Mouse (Mus musculus) spleen, embryonic (tissue): Measurements from ENCODE around the gene 8030411F24Rik.
"Not testable (repeated sequence)": the region's sequence is repeated elsewhere in the genome, so short reads cannot be mapped to it uniquely, and the experiment has no call there.

ENCODE experiments used
- CTCF ChIA-PET: fragments of 350-600 bp; sonication (Branson Sonifier 250); formaldehyde crosslinking; loops from one replicate; lab custom pipeline; 2022; lab: Charles Lee

The 8030411F24Rik gene

GRCm38 (mm10) chr2:148781709-148782108 is at the start of gene 8030411F24Rik:
Gene 8030411F24Rik (plus strand): TSS chr2:148782009.
- CTCF ChIA-PET: no interaction called here

- CTCF ChIA-PET: no interaction called here
Measured at GRCm38 (mm10) chr2:148732327-148733000, 49.3 kb upstream of the 8030411F24Rik start, which contains the start of gene Napb. Gene Napb (minus strand): TSS chr2:148732467.

DNA sequence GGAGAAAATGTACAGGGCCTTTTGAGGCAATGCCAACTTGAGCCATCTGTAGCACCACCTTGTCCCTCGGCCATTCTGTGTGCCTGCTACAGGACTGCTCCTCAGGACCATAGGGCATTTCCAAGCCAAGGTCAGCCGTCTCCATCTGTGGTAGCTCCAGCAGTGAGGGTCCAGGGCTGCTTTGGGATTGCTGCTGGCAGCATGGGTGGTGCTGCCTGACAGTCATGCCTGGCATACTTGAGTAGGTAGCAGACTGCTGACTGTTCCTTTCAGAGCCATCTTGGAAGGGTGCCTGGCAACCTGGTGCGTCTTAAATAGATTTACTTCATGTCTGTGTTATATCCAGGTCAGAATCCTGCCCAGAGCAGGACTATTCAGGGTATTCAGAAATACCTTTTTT is 38.8 kb upstream of the 8030411F24Rik start:
- CTCF ChIA-PET: no interaction called here

- CTCF ChIA-PET: no interaction called here
Measured at GRCm38 (mm10) chr2:148743846-148744407, 37.9 kb upstream of the 8030411F24Rik start.

DNA sequence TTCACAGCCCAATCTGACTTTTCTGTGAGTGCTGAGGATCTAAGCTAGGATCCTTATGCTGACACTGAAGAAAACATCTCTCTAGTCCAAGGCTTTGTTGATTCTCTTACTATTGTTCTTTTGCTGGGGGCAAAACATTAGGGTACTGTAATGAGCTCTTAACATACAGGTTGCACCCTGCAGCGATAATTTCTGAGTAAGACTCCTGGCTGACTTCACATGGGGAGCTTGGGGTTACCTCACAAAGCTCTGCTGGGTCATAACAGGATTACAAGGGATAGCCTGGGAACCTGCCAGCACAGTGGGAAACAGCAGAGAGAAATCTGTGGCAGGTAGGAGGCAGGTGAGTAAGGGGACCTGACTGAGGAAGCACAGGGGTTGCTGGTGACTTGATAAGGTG is 31.8 kb upstream of the 8030411F24Rik start, which contains the start of gene Cstl1:
Gene Cstl1, plus strand, starts transcription at position 301 of the 400 bp plus-strand sequence.
- CTCF ChIA-PET: no interaction called here

DNA sequence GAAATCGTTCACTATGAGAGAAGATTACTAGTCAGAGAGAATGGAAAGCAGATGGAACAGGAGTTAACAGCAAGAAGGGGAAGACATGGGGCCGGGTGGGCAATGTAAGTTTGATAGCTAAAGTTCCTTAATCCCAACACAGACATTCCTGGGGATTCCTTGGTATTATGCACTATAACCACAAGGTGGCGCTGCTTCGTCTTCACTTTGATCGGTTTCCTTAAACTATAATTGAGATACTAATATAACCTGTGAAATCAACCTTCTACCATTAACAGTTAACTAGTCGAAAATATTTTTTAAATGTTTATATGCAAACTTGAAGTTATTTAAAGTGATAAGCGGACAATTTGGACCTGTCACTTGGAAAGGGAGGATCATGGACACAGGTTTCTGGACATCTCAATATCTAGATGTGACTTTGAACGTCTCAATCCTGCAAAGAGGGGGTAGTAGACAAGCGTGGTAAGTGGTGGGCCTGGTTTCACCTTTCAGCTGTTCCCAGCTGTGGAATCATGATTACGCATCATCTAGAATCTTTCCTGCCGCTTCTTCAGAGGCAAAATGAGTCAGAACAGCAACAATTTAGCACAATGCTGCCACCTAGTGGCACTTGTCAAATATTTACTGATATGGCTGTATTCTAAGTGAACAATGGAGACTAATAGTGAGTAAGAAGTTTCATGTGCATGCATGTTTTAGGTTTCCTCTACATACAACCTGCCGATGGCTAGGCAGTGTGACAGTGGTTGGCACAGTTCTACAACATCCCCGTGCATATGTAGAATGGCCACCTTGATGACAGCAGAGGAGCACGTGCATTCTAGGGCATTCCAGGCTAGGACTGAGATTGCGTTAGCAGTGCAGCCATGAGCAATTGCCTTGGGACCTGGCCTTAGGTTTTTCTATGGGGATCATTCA is 29.7 kb upstream of the 8030411F24Rik start:
- CTCF ChIA-PET: interaction anchor here (1.1 kb wide), 1 partner anchor 99 kb away, joined by 5 read pairs; no protein-coding TSS in a partner anchor

DNA sequence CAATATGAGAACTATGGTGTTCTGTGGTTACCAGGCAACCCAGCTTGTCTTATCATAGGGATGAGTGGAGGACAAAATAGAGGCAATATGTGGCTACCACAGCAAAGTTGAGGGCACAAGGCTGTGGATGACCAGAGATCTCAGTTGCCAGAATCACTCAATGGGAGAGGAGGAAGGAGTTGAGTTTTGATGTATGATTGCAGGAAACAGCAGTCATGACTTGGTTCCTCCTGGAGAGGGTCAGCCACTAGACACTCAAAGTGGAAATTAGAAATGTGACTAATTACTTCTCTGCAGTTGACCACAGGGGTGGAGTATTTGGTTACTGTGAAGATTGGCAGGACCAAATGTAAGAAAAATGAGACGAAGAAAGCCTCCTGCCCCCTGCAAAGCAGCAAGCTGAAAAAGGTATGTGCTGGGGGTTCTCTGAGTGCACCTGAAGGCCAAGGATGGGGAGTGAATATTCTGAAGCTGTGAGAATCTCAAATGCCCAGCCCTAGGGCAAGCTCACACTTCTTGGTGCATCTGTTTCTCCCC is 27.4 kb upstream of the 8030411F24Rik start:
- CTCF ChIA-PET: no interaction called here

DNA sequence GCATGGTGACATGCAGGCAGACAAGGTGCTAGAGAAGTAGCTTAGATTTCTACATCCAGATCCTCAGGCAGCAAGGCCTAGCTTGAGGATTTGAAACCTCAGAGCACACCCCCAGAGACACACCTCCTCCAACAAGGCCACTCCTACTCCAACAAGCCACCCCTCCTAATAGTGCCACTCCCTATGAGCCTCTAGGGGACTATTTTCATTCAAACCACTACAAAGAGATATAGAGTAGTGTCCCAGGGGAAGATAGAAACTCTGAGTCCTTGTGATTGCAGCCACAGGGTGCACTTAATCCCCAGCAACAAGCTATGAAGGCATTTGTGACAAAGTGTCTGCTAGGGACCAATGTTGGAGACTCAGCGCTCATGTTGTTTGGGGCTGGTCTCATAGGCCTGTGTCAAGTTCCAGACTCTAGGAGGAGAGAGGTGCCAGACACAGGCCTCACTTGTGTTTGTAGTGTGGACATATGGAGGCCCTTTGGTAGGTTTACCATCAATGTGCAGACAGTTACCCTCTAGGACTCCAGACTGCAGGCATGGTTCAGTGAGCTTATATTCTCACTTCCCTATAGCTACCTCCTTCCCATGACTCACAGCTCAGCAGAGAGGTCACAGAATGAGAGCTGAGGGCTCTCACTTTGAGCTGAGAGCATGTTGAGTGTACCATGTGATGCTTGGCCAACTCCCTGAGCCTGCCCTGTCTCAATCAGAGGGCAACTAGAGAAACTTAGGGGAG is 18.0 kb upstream of the 8030411F24Rik start:
- CTCF ChIA-PET: no interaction called here

GRCm38 (mm10) chr2:148771397-148771796 is 10.4 kb upstream of the 8030411F24Rik start, which contains the start of gene Cst11:
Gene Cst11 (minus strand): TSS chr2:148771497.
- CTCF ChIA-PET: not testable (repeated sequence)

GRCm38 (mm10) chr2:148789142-148789541 is 7.3 kb downstream of the 8030411F24Rik start, which contains the start of gene Cst12:
Gene Cst12 (plus strand): TSS chr2:148789361.
- CTCF ChIA-PET: no interaction called here

GRCm38 (mm10) chr2:148798485-148798884 is 16.7 kb downstream of the 8030411F24Rik start, which contains the start of gene Cst8:
Gene Cst8 (plus strand): TSS chr2:148798785.
- CTCF ChIA-PET: no interaction called here

DNA sequence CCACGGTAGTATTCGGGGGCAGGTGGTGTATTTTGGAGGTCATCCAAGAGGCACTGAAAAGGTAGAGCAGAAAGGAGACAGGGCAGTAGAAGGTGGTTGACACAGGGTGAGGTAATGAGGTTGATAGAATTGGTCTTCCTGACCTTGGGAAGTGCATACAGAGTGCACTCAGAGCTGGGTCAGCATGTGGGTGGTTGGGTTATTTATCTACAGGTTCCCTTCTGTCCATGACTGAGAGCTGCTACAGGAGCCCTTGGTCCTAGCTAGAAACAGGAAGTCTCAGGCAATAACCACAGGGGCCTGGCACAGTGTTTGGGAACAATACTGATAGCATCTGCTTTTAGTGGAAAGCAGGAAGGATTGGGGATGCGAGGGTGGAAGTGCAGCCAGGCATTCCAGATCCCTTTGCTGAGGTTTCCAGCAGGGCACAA is 19.7 kb downstream of the 8030411F24Rik start:
- CTCF ChIA-PET: no interaction called here

DNA sequence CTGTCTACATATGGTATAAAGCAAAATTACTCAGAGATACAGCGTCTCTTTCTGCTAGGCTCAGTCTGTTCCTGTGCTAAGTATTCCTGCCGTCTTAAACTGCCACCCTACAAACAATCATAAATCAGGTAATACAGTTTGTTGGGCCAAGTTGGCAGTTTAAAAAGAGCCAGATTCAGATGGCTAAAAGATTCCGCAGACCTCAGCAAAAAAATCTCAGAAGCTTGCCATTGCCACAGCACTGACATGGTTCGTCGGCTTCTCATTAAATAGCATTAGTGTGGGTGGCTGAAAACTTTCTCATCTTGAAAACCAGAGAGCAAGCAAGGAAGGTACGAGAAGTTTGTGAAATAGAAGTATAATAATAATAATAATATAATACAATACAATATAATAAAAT is 24.9 kb downstream of the 8030411F24Rik start:
- CTCF ChIA-PET: no interaction called here

DNA sequence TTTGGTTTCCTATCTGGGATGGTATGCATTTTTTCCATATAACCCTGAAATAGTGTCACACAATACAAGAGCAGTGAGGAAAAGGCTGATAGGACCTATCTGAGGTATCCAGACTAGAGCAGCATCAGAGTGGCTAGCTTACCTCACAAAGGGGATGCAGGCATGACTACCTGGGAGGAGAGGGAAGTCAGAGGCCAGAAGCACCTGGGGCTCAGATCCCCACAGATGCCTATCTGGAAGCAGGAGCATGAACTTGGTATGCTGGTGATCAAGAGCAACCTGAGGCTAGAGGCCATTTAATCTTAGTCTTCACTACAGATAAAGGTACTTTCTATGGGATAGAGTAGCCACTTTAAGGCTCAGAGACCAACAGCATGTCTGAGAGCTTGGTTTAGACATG is 38.1 kb downstream of the 8030411F24Rik start, which contains the start of gene Cst13:
Gene Cst13, plus strand, starts transcription at position 173 of the 400 bp plus-strand sequence.
- CTCF ChIA-PET: no interaction called here

DNA sequence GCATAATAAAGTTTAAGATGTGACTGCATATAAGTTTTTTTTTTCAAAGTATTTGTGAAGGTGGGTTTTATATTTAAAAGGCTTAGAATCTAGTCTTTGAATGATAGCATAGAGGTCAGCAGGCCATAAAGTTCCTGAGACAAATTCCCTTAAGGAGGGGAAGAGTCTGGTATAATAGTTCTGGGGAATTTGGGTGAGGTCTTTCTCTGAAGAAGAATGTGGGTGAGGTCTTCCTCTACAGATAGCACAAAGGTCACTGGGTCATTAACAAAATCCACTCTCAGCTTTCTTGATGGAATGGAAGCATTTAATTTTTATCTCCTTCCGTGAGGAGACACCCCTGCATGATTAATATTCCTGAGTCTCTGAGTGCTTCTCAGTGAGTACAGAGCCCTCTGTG is 44.2 kb downstream of the 8030411F24Rik start:
- CTCF ChIA-PET: no interaction called here

- CTCF ChIA-PET: no interaction called here
Measured at GRCm38 (mm10) chr2:148834912-148835311, 53.1 kb downstream of the 8030411F24Rik start, which contains the start of gene Cst9. Gene Cst9 (plus strand): TSS chr2:148835147.
